Mouse (Mus musculus): ENCODE measurements at regions not wholly inside any gene's neighbourhood (a gene's known extent, or its start where the extent isn't known, plus 50 kb on each side); places are given as distances from the start of the nearest gene placed in this dataset.

DNA sequence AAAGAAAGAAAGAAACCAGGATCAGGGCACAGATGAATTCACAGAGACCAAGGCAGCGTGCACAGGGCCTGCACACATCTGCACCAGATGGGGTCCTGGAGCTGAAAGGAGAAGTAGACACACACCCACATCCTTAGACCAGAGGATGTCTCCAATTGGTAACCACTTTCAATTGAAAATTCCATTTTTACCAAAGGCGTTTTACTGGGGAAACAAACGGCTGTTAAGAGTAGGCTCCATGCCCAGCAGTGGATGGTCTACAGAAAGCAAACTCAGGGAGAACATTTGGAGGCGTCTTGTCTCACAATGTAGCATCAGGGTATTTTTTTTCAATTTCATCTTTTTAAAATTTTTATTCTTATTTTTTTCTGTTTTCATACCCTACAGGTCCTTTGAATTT lies 157.6 kb downstream of the Npr3 start:
- no peak overlapping the region for H3K27ac ChIP-seq (replicated peaks)
- no peak overlapping the region for H3K9ac ChIP-seq (ENCODE audit: low read length)
- H3K27me3 ChIP-seq (ENCODE audit: control insufficient read depth, insufficient read depth, low read length): no peaks in the 10 kb centered on the region
- ATAC-seq (ENCODE audit: low FRiP score, low TSS enrichment) (no peak), DNase-seq (ENCODE audit: low spot score) (no peak)
- 88% methylated on average over 4 of the region's 4 CpGs for WGBS
- H3K4me3 ChIP-seq (ENCODE audit: low read depth, low read length): no peak overlapping the region
- no peaks in the 10 kb centered on the region for H3K9me3 ChIP-seq (ENCODE audit: control insufficient read depth, low read length)
- H3K4me2 ChIP-seq (replicated peaks; ENCODE audit: low read depth): no peak overlapping the region
- no peaks in the 10 kb centered on the region for H3K36me3 ChIP-seq (ENCODE audit: control insufficient read depth, insufficient read depth, low read length)
- no peaks in the 10 kb centered on the region for H3K4me1 ChIP-seq (replicated peaks; ENCODE audit: control insufficient read depth, insufficient read depth)
- TF ChIP-seq EP300 (optimal IDR thresholded peaks at IDR 0.05) (no peak), CTCF (IDR thresholded peaks at IDR 0.05; ENCODE audit: low read depth) (no peak)

DNA sequence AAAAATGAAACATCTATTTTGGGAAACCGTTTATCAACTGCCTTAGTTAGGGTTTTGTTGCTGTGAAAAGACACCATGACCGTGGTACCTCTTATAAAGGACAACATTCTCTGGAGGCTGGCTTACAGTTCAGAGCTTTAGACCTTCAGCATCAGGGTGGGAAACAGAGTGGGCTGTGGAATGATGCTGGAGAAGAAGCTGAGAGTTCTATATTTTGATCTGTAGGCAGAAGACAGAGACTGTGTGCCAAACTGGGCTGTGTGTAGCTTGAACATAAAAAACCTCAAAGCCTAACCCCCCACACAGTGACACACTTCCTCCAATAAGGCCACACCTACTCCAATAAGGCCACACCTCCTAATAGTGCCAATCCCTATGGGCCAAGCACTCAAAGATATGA lies 158.8 kb downstream of the Npr3 start:
- TF ChIP-seq CTCF (IDR thresholded peaks at IDR 0.05; ENCODE audit: low read depth): no peak
- no peak for TF ChIP-seq EP300 (optimal IDR thresholded peaks at IDR 0.05)

GRCm38 (mm10) chr15:11746754-11747153 lies 160.3 kb downstream of the Npr3 start:
- H3K36me3 ChIP-seq (ENCODE audit: control insufficient read depth, insufficient read depth, low read length): no peaks in the 10 kb centered on the region
- no peak overlapping the region for H3K4me3 ChIP-seq (ENCODE audit: low read depth, low read length)
- H3K4me2 ChIP-seq (replicated peaks; ENCODE audit: low read depth): no peak overlapping the region
- DNase-seq (ENCODE audit: low spot score) (no peak), ATAC-seq (ENCODE audit: low FRiP score, low TSS enrichment) (no peak)
- no peaks in the 10 kb centered on the region for H3K4me1 ChIP-seq (replicated peaks; ENCODE audit: control insufficient read depth, insufficient read depth)
- H3K9ac ChIP-seq (ENCODE audit: low read length): no peak overlapping the region
- H3K27me3 ChIP-seq (ENCODE audit: control insufficient read depth, insufficient read depth, low read length): no peaks in the 10 kb centered on the region
- H3K27ac ChIP-seq (replicated peaks): no peak overlapping the region
- 90% methylated on average over 1 of the region's 1 CpGs for WGBS
- no peaks in the 10 kb centered on the region for H3K9me3 ChIP-seq (ENCODE audit: control insufficient read depth, low read length)
- TF ChIP-seq EP300 (optimal IDR thresholded peaks at IDR 0.05): no peak
- TF ChIP-seq CTCF (IDR thresholded peaks at IDR 0.05; ENCODE audit: low read depth): no peak

More for the DNA sequence above, 158.8 kb downstream of the Npr3 start:
- no peaks in the 10 kb centered on the region for H3K36me3 ChIP-seq (ENCODE audit: control insufficient read depth, insufficient read depth, low read length)
- no peak overlapping the region for H3K27ac ChIP-seq (replicated peaks)
- no peaks in the 10 kb centered on the region for H3K4me1 ChIP-seq (replicated peaks; ENCODE audit: control insufficient read depth, insufficient read depth)
- no peaks in the 10 kb centered on the region for H3K27me3 ChIP-seq (ENCODE audit: control insufficient read depth, insufficient read depth, low read length)
- H3K9me3 ChIP-seq (ENCODE audit: control insufficient read depth, low read length): no peaks in the 10 kb centered on the region
- ATAC-seq (ENCODE audit: low FRiP score, low TSS enrichment) (no peak), DNase-seq (ENCODE audit: low spot score) (no peak)
- H3K9ac ChIP-seq (ENCODE audit: low read length): no peak overlapping the region
- no peak overlapping the region for H3K4me2 ChIP-seq (replicated peaks; ENCODE audit: low read depth)
- WGBS: 81% methylated on average over 2 of the region's 2 CpGs
- no peak overlapping the region for H3K4me3 ChIP-seq (ENCODE audit: low read depth, low read length)

GRCm38 (mm10) chr15:11745629-11746372 lies 161.3 kb downstream of the Npr3 start:
- ATAC-seq (ENCODE audit: low FRiP score, low TSS enrichment): no peak
- no peak for TF ChIP-seq EP300 (optimal IDR thresholded peaks at IDR 0.05)
- TF ChIP-seq CTCF (IDR thresholded peaks at IDR 0.05; ENCODE audit: low read depth): no peak
- peak overlapping the region; percentile 73 for H3K27ac ChIP-seq (replicated peaks)

DNA sequence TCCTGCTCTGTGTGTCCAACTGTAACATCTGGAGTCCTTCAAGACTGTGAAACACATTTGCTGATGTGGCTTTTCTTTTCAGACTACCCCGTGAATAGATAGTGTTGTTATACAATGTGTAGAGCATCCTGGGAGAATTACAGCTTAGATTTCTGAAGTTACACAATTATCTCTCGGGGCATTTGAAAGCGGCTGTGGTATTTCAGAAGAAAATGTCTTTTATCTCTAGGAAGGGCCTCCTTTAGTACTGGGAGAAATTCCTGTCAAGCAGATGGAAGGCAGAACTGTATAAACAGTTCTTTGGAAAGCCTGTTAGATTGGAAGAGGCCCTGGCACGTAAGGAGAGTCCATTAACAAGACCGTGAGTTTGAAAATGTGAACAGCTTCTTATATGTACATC lies 162.2 kb downstream of the Npr3 start:
- Histone ChIP-seq H3K4me3 (ENCODE audit: low read depth, low read length) (no peak overlapping the region), H3K9ac (ENCODE audit: low read length) (no peak overlapping the region), H3K27ac (replicated peaks) (peak overlapping the region; percentile 73), H3K9me3 (ENCODE audit: control insufficient read depth, low read length) (no peaks in the 10 kb centered on the region), H3K27me3 (ENCODE audit: control insufficient read depth, insufficient read depth, low read length) (no peaks in the 10 kb centered on the region), H3K4me1 (replicated peaks; ENCODE audit: control insufficient read depth, insufficient read depth) (no peaks in the 10 kb centered on the region), H3K36me3 (ENCODE audit: control insufficient read depth, insufficient read depth, low read length) (no peaks in the 10 kb centered on the region), H3K4me2 (replicated peaks; ENCODE audit: low read depth) (no peak overlapping the region)
- TF ChIP-seq EP300 (optimal IDR thresholded peaks at IDR 0.05) (no peak), CTCF (IDR thresholded peaks at IDR 0.05; ENCODE audit: low read depth) (no peak)
- DNase-seq (ENCODE audit: low spot score): no peak
- 26% methylated on average over 5 of the region's 5 CpGs for WGBS
- peak; percentile 57; the same call in 1 of the 2 replicates for ATAC-seq (ENCODE audit: low FRiP score, low TSS enrichment)

More at GRCm38 (mm10) chr15:11745629-11746372, 161.3 kb downstream of the Npr3 start:
- Histone ChIP-seq H3K9ac (ENCODE audit: low read length) (no peak overlapping the region), H3K9me3 (ENCODE audit: control insufficient read depth, low read length) (no peaks in the 10 kb centered on the region), H3K4me2 (replicated peaks; ENCODE audit: low read depth) (no peak overlapping the region), H3K4me1 (replicated peaks; ENCODE audit: control insufficient read depth, insufficient read depth) (no peaks in the 10 kb centered on the region), H3K36me3 (ENCODE audit: control insufficient read depth, insufficient read depth, low read length) (no peaks in the 10 kb centered on the region), H3K27me3 (ENCODE audit: control insufficient read depth, insufficient read depth, low read length) (no peaks in the 10 kb centered on the region), H3K4me3 (ENCODE audit: low read depth, low read length) (no peak overlapping the region)
- WGBS: 43% methylated on average over 9 of the region's 9 CpGs
- no peak for DNase-seq (ENCODE audit: low spot score)

GRCm38 (mm10) chr15:11744296-11744695 lies 162.8 kb downstream of the Npr3 start:
- no peak for ATAC-seq (ENCODE audit: low FRiP score, low TSS enrichment)

More at GRCm38 (mm10) chr15:11744296-11744695, 162.8 kb downstream of the Npr3 start:
- H3K9ac ChIP-seq (ENCODE audit: low read length): no peak overlapping the region
- no peaks in the 10 kb centered on the region for H3K27me3 ChIP-seq (ENCODE audit: control insufficient read depth, insufficient read depth, low read length)
- no peaks in the 10 kb centered on the region for H3K9me3 ChIP-seq (ENCODE audit: control insufficient read depth, low read length)
- no peak overlapping the region for H3K27ac ChIP-seq (replicated peaks)
- H3K4me2 ChIP-seq (replicated peaks; ENCODE audit: low read depth): no peak overlapping the region
- no peaks in the 10 kb centered on the region for H3K4me1 ChIP-seq (replicated peaks; ENCODE audit: control insufficient read depth, insufficient read depth)
- TF ChIP-seq EP300 (optimal IDR thresholded peaks at IDR 0.05) (no peak), CTCF (IDR thresholded peaks at IDR 0.05; ENCODE audit: low read depth) (no peak)
- H3K36me3 ChIP-seq (ENCODE audit: control insufficient read depth, insufficient read depth, low read length): no peaks in the 10 kb centered on the region
- DNase-seq (ENCODE audit: low spot score): no peak
- WGBS: 56% methylated on average over 2 of the region's 2 CpGs
- no peak overlapping the region for H3K4me3 ChIP-seq (ENCODE audit: low read depth, low read length)

Data from stomach, postnatal 0 days (tissue).